Mouse (Mus musculus): ENCODE data around the gene Nfatc3.

Nfatc3 gene

GRCm38 (mm10) chr8:106056455-106056982 lies 2.1 kb upstream of the Nfatc3 start:
- DNase-seq (ENCODE audit: low read depth, low spot score) = no peak

- no peak for DNase-seq (ENCODE audit: low read depth, low spot score)
These were observed 1.2 kb downstream of the Nfatc3 start for GRCm38 (mm10) chr8:106059613-106060371.

GRCm38 (mm10) chr8:106060521-106060920 lies 1.9 kb downstream of the Nfatc3 start:
- no peak for DNase-seq (ENCODE audit: low read depth, low spot score)

GRCm38 (mm10) chr8:106061686-106062085 lies 3.0 kb downstream of the Nfatc3 start:
- no peak for DNase-seq (ENCODE audit: low read depth, low spot score)

- peak; percentile 47 for DNase-seq (ENCODE audit: low read depth, low spot score)
These were observed 4.4 kb downstream of the Nfatc3 start for GRCm38 (mm10) chr8:106063046-106063445.

- DNase-seq (ENCODE audit: low read depth, low spot score) = no peak
These were observed 8.1 kb downstream of the Nfatc3 start for GRCm38 (mm10) chr8:106066721-106067120.

- DNase-seq (ENCODE audit: low read depth, low spot score) = no peak
These were observed 10.9 kb downstream of the Nfatc3 start for GRCm38 (mm10) chr8:106069565-106069964.

GRCm38 (mm10) chr8:106072113-106072512 lies 13.5 kb downstream of the Nfatc3 start:
- no peak for DNase-seq (ENCODE audit: low read depth, low spot score)

- DNase-seq (ENCODE audit: low read depth, low spot score) = no peak
These were observed 15.6 kb downstream of the Nfatc3 start for GRCm38 (mm10) chr8:106074236-106074635.

GRCm38 (mm10) chr8:106074659-106075058 lies 16.0 kb downstream of the Nfatc3 start:
- DNase-seq (ENCODE audit: low read depth, low spot score) = peak; percentile 36

- peak; percentile 66 for DNase-seq (ENCODE audit: low read depth, low spot score)
These were observed 16.7 kb downstream of the Nfatc3 start for GRCm38 (mm10) chr8:106075161-106075862.

- DNase-seq (ENCODE audit: low read depth, low spot score) = no peak
These were observed 17.2 kb downstream of the Nfatc3 start for GRCm38 (mm10) chr8:106075863-106076174.

- DNase-seq (ENCODE audit: low read depth, low spot score) = peak; percentile 73
These were observed 18.0 kb downstream of the Nfatc3 start for GRCm38 (mm10) chr8:106076612-106077011.

- DNase-seq (ENCODE audit: low read depth, low spot score) = peak; percentile 35
These were observed 18.9 kb downstream of the Nfatc3 start for GRCm38 (mm10) chr8:106077452-106078067.

- no peak for DNase-seq (ENCODE audit: low read depth, low spot score)
These were observed 43.7 kb downstream of the Nfatc3 start for GRCm38 (mm10) chr8:106102321-106102720.

GRCm38 (mm10) chr8:106103888-106104287 lies 45.2 kb downstream of the Nfatc3 start:
- DNase-seq (ENCODE audit: low read depth, low spot score) = no peak

GRCm38 (mm10) chr8:106106193-106106592 lies 47.6 kb downstream of the Nfatc3 start:
- DNase-seq (ENCODE audit: low read depth, low spot score) = no peak

GRCm38 (mm10) chr8:106108080-106108479 lies 49.4 kb downstream of the Nfatc3 start:
- no peak for DNase-seq (ENCODE audit: low read depth, low spot score)

- no peak for DNase-seq (ENCODE audit: low read depth, low spot score)
These were observed 50.1 kb downstream of the Nfatc3 start for GRCm38 (mm10) chr8:106108729-106109128.

GRCm38 (mm10) chr8:106112041-106112440 lies 53.4 kb downstream of the Nfatc3 start:
- no peak for DNase-seq (ENCODE audit: low read depth, low spot score)

GRCm38 (mm10) chr8:106112514-106112913 lies 53.9 kb downstream of the Nfatc3 start:
- DNase-seq (ENCODE audit: low read depth, low spot score) = no peak

GRCm38 (mm10) chr8:106115897-106116296 lies 57.3 kb downstream of the Nfatc3 start:
- peak; percentile 72 for DNase-seq (ENCODE audit: low read depth, low spot score)

Measured in CD4-positive, CD25-positive, alpha-beta regulatory T cell, adult 2 months (primary cell).